Mouse (Mus musculus): ENCODE results near the gene Arvcf.

DNA sequence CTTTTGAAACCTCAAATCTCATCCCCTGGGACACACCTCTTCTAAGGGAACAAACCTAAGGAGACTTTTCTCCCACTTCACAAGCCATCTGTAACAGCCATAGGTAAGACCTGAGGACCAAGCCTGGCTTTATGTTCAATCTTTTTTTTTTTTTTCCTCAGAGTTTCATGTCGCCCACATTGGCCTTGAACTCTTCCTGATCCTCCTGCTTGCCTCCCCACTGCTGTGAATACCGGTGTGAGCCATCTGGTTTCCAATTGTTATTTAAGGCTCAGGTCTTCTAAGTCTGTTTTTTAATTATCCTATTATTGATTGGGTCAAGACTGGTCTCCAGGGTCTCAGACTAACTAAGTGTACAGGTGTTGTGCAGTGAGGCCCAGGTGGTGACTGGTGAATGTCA is 26.5 kb upstream of the Arvcf start:
- no peak for TF ChIP-seq CTCF (IDR thresholded peaks at IDR 0.05; ENCODE audit: low read depth, low read length)
- TF ChIP-seq GATA1 (IDR thresholded peaks at IDR 0.05; ENCODE audit: borderline replicate concordance, low read length), result no peak
